Mouse (Mus musculus): Measurements from ENCODE around the gene Lrmda.

Gene Lrmda

DNA sequence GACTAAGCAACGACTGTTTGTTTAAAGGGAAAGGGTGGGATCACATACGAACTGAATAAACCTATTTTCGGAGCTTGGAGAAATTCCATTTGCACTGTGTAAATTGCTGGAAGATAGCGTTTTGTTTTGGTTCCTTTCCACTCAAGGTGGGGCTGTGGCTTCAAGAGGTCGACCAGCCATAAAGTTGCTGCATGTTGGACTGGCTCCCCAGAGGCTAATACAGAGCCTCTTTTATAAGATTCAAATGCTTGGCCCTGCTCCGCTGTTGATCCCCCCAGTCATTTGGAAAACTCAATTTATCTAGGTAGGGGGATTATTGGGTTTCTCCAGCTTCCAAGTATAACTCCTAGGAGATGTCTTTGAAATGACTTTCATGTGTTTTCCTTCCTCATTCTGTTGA, 137.5 kb downstream of the Lrmda start:
- DNase-seq (ENCODE audit: low spot score): no peak

DNA sequence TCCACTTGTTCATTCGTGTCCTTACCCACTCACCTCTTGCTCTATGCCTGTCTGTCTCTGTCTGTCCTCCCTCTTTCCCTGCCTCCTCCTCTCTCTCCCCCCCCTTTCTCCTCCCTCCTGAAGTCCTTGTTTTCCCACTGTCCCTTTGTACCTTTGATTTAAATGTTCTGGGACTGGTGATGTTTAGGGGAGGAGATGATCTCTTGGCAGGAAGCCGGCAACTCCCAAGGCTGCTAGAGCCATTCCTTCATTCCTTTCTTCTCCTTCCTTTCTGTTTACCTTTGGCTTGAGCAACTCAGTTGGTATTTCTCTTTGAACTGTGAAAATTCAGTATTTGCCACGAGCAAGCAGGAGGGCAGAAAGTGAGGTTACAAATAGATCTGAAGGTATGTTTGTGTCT, 141.9 kb downstream of the Lrmda start:
- DNase-seq (ENCODE audit: low spot score): no peak

DNA sequence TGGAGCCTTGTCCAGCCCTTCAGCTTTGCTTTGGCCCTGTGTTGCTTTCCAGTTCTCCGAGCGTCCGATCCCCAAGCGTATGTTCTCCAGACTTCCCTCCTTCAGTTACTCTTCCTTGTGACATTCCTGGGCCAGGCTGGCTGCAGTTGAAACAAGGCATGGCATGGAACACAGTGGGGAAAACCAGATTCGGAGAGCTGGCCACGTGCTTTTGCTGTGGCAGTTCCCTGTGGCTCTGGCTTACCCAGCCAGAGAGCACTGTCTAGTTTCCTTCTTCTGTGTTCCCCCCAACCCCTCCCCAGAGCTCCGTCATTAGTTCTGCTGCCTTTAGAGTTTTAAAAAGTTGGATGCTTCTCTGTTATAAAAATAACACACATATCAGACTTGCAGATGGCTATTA, 147.8 kb downstream of the Lrmda start:
- no peak for DNase-seq (ENCODE audit: low spot score)

DNA sequence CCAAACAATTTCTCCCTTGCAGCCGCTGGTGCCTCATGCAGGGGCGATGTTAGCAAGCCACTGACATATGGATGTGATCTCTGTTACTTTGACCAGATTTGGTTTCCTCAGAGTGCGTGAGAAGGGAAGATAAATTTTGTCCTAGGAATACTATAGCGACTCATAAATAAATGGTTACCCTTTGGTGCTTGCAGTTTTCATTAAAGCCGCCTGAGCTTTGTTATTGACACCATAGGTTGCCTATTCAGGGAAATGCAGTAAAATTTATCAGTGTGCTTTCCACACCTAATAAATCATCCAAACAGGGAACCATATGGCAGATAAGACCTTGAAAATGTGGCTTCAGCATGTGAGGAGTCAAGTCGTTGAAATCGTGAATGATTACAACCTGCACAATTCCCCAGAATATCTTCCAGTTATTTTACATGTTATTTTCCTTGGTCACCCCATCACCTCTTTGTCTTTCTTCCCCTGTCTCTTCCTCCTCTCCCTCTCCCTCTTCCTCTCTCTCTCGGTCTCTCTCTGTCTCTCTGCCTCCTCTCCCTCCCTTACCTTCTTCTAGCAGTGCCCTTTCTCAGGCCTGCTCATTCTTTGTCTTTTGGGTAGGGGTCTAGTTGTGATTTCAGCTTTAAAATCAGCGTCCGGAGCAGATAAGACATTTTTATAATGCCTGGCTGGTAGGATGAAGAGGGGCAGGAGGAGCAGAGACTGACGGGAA, 148.7 kb downstream of the Lrmda start:
- DNase-seq (ENCODE audit: low spot score): no peak

DNA sequence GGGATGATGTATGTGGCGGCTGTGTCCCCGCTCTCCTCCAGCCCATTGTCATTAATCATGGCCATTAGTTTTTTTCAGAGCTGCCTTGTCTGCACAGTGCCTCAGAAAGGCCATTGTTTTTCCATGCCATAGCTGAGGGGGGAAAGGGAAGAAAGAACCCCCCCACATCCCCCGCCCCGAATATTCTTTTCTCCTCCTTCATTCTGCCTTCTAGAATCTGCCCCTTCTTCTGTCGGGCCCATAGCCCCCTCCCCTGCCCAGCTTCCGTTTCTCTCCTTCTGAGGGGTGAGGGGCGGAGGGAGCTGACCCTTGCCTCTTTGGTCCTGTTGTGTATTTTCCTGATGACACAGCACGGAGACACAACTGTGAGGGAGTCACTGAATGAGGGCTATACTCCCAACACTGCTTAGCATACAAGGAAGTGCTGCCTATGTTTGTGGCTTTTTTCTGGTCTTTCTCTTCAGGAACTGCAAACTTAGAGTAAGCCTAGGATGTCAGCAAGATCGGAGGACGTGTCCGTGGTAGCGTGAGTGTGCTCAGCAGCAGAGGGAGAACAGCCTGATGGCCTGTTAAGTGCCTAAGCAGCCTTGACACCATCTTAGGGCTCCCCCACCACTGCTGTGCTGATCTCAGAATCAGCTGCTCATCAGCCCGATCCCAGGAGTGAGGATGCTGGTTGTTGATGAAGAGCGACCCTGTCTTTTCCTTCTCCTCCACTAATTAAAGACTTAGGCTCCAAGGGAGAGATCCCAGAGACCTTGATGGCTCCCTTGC, 149.5 kb downstream of the Lrmda start:
- DNase-seq (ENCODE audit: low spot score): no peak

DNA sequence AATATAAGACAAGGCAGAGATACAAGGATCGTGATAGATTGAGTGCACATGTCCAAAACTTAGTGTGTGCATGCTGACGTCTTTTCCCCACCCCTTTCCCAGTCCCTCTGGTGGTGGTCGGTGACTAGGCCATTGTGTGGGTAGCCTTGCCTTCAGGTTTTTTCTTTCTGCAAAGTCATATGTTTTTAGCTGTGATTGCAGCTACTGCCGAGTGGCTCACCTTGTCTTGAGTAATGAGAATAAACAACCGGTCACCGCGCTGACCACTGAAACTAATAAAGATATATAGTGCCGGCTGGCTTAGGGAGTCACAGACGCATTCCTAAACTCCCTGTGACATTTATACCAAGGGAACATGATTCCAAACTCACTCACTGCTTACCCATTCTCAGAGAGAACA, 155.2 kb downstream of the Lrmda start:
- no peak for DNase-seq (ENCODE audit: low spot score)

DNA sequence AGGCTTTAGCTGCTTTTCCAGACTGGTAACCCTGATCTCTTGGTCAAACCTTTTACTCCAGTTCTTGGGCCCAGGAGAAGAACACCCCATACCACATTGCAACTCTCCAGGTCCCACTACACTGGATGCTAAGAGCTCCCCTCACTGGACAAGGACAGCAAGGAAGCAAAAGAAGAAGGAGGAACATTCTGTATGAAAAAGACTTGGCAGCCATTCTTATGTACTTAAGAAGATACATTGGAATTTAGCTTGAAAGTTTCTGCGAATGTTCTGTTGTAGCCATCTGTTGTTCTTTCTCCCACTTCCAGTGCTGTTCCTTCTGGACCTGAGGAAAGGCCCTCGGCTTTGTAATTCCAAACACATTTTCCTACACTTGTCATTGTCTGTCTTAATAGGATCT, 160.2 kb downstream of the Lrmda start:
- DNase-seq (ENCODE audit: low spot score): no peak

DNA sequence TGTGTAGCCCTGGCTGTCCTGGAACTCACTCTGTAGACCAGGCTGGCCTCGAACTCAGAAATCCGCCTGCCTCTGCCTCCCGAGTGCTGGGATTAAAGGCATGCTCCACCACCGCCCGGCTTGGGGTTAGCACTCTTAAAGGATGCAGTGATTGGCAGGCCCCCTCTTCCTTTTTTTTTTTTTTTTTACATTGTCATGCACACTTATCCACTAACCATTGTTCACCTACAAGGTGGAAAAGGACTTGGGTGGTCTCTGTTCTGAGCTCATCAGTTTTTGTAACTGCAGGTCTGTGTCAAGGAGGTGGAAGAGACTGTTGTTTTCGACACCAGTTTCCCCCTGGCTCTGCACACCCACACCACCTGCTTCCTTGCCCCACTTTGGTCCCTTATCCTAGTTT, 162.0 kb downstream of the Lrmda start:
- no peak for DNase-seq (ENCODE audit: low spot score)

DNA sequence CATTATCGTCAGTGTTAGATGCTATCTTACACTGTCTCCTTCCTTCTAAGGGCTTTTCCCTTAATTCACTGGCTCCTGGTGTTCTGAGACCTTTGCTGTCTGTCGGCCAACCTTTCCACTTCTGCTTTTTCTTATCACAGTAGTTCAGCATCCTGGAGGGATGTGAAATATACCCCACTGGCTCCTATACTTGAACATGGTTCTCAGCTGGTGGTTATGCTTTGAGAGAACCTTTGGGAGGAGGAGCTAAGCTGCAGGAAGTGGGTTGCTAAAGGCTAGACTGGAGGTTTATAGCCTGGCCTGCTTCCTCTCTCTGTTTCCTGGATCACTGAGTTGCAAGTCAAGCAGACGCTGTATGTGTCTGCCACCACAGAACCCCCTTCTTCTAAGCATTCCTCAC, 163.7 kb downstream of the Lrmda start:
- DNase-seq (ENCODE audit: low spot score): no peak

DNA sequence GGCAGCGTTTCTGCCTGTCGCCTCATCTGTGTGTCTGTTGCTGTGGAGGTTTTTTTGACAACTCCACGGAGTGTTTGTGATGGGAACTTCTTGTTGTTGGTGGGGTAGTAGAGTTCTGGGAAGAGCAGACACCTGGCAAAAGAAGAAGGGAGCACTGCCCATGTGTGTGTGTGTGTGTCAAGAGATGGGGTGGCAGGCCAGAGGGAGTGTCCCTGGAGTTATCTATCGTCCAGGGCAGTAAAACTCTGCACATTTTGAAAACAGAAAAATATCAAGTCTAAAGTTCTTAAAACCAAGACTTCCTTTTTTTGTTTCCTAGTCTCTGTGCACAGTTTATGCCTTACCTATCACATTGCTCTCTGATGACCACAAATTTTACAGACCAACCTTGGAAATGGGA, 165.9 kb downstream of the Lrmda start:
- no peak for DNase-seq (ENCODE audit: low spot score)

DNA sequence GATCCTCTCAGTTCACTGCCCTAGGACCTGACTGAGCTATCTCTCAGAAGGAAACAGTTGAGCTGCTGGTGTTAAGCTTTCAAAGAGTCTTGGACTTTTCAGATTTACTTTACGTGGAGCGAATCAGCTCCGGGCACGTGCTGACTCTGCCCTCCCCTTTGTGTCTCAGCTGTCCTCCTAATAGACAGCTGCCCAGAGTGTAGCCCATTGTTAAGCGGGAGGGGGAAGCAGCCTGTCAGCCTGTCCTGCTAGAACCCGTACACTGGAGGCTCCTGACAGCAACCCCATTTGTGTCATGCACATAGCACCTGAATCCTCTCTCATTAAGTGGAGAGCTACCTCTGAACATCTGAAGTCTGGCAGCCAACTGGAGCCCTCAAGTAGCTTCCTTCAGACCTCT, 170.6 kb downstream of the Lrmda start:
- no peak for DNase-seq (ENCODE audit: low spot score)

DNA sequence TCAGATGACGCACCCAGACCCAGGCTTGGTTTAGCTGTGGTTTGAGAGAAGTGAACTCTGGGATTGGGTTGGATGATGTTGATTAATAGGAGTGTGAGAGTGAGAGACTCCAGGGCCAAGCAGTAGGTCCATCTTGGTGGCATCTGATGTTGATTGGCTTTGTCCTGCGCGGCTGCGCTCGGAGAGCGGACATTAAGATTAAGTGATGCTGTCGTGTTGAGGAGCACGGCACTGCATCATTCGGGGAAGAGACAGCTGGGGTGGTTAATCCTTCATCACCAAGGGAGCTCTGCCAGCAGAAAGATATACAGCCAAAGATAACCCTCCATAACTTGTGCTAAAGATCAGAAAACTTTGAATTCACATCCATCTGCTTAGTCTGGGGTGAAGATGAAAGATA, 172.7 kb downstream of the Lrmda start:
- DNase-seq (ENCODE audit: low spot score): no peak

DNA sequence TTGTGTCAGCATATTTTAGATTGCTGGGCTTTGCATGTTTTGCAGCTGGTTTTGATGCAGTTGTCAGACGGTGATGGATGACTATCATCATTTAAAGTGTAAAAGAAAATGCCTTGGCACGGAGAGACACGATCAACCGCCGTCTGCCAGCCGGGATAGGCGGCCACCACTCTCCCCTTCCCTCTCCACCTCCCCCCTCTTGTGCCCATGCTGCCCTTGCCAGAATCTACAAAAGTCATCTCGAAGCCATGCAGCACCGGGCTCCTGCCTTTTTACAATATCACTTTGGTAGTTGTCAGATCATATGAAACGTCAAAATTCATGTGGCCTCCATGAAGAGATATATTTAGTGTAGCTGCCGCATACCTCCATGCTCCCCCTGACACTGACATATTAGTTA, 178.5 kb downstream of the Lrmda start:
- DNase-seq (ENCODE audit: low spot score): no peak

DNA sequence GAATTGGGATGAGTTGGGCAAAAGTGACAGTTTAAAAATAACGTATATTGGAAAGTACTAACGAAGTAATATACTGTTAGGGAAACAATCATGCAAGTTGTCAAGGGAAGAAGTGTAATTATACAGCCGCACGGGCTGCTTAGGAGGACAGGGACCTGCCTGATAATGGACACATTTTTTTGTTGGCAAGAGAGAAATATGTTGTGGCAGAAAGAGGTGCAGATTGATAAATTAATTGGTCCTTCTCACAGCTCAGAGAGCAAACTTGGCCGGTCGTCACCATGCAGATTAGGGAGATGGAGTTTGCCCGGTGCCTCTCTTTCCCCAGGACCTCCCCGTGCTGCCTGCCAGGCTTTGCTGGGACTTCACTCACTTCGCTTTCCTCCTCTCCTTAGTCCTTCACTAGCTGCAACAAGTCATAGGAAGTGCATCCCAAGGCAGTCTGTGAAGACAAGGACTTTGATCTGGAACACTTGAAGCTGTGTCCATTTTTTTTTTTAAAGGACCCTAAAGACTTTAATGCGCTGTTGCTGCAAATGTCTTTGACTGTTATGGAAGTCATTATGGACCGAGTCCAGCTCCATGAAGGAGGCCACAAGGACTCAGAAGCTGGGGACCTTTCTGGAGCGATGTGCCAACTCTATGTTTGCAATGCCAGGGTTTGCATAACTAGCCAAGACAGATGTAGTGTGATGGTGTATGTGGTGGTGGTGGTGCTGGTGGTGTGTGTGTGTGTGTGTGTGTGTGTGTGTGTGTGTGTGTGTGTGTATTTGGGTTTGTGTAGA, 179.3 kb downstream of the Lrmda start:
- no peak for DNase-seq (ENCODE audit: low spot score)

DNA sequence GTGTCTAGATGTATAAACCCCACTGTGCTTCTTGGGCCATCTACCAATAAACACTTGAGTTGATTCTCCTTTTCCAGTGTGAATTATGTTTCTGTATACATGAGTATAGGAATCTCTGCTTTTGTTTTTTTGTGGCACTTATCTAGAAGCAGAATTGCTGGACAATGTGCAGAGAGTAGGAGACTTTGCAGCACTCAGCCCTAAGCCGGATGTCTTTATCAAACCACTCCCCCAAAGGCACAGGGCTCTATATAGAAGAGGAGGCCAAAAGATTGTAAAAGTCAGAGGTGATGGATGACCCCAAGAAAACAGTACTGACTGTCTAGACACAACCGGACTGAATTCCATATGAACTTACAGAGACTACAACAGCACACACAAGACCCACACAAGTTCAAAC, 182.2 kb downstream of the Lrmda start:
- DNase-seq (ENCODE audit: low spot score): no peak

DNA sequence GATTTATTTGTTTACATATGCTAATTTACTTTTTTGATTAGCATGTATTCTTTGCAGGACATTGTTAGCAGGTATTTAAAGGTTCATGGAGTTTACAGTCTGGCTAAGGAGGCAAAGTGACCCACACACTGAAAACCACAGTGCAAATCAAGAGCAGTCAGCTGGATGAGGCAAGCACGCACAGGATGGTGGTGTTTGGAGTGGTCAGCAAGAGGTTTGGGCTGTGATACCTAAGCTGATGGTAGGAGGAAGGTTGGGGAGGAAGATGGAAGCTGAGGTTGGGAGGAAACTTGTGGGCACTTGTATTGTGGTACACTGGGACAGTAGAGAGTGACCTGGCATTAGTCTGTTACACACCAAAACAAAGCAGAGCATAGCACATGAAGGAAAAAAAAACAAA, 191.1 kb downstream of the Lrmda start:
- no peak for DNase-seq (ENCODE audit: low spot score)

DNA sequence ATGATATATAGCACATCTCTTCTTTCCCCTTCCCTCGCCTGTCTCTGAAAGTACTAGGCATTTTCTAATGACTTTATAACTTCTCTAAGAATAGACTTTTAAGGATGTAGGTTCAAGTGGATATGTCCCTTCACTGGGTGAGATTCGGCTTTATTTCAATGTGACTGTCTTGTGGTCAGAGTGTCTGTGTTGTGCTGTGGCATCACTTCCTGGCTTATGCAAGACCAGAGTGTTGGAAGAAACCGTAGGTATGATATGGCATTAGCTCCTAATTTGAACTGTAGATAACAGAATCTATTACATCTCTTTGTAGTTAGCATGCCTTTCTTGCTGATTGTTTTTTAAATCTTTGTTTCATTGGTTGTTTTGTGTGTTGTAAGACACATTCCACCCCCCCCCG, 198.7 kb downstream of the Lrmda start:
- no peak for DNase-seq (ENCODE audit: low spot score)

DNA sequence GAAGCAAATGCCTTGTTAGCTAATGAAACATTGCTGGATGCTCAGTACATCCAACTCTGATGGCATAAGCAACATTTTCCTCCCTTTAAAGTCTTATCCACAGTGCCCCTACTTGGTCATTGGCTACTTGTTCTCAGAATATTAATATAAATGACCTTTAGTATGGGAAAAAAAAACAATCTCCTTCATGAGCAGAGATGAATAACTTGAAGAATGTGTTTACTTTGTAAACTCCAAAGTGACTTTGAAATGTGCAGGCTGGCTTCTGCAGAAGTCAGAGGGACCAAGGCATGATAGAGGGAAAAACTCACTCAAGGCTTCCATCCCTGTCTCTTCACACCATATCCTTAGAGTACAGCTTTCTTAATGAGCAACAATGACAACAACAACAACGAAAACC, 202.5 kb downstream of the Lrmda start:
- DNase-seq (ENCODE audit: low spot score): no peak

DNA sequence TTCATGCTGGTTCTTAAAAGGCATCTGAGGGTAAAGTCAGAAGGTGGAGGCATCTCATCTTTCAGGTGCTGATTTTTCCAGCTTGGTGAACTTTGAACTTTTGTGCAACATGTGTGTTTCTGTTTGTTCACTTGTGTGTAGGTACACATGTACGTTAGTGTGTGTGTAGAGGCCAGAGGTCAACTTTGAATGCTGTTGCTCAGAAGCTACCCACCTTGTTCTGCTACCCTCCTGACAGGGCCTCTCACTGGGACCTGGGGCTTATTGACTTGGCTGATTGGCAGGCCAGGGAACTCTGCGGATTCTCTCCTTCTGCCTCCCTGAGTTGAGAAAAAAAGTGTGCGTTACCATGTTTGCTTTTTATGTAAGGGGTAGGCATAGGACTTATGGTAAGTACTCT, 203.1 kb downstream of the Lrmda start:
- DNase-seq (ENCODE audit: low spot score): no peak

DNA sequence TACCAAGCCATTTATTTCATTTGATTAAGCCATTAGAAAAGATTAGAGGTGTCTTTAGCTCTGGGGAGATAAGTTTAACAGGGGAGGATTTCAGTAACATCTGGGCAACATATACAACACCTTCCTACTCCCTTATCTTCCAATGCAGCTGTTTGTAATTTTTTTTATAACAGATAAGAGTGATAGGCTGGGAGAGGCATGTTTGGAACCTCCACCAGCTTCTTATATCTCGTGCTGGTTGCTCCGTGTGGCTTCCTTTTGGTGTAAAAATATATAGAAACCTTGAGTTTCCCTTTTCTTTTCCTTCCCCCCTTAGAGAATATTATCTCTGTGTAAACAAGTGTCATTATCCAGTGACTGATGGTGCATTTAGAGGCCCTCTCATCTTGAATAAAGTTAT, 206.7 kb downstream of the Lrmda start:
- DNase-seq (ENCODE audit: low spot score): no peak

DNA sequence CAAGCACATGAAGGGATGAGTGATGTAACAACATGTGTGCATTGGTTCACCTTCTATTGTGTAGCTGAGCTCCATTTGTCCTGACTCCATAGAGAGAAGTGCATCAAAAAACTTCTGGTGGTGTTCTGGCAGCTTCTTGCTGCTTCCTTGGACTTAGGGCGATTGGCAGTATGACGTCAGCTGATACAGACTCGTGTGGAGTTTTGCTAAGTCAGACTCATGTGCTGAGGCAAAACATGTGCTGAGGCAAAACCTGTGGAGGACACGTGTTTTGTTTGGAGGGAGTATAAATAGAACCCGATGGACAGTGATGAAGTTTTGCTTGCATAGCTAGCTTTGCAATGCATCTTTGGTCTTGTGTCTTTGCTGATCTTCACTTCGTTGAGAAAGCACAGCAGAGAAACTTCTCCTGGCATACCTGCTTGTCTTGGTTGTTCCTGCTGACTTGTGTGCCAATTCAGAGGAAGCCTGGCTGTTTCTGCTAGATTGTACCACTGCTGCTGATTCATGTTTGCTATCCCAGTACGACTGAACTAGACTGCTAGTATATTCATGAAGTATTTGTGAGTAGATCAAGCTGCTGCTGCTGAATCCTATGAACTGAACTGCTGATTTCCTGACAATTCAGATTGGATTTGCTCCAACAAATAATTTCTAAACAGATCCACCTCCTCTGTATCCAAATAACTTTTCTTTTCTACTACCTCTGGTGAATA, 208.9 kb downstream of the Lrmda start:
- no peak for DNase-seq (ENCODE audit: low spot score)

DNA sequence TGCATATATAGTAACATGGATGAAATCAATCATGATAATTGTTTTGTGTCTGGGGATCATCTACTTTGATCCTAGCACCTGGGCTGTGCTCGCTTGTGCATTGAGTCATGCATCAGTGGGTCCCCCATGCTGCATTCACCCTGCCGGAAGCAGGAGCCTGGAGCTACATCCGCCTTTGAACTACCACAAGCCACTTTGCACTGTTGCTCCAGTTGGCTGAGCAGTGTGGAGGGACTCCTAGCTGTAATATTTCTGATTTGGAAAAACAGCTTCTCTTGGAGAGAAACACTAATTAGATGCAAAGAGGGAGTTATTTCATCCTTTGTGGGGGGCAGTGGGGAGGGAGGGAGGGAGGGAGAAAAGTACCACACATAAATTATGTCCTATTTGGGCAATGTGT, 220.8 kb downstream of the Lrmda start:
- DNase-seq (ENCODE audit: low spot score): no peak

DNA sequence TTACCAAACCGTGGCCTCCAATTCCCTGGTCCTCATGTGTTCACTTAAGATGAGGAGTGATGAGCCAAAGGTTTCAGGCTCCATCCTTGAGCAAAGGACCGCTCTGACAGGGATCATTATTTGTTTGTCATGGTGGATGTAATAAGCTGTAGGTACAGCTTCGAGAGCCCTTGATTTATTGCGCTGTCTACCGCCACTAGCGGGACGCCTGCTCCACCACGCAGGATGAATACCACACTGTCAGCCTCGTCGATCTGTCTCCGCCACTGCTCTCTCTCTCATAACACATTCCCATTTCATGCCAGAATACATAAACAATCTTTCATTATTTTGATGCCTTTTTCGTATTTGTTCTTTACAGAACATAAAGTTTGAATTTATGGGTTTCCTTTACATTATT, 235.9 kb downstream of the Lrmda start:
- DNase-seq (ENCODE audit: low spot score): no peak

All from ovary, postnatal 14 days (tissue).